Mouse (Mus musculus): ENCODE data around the gene Arsg. TPM values are rescaled to one million over a fixed set of nuclear protein-coding genes. Genes with fewer than 3 reads are reported as not detected.

Arsg gene
- polyA plus RNA-seq, 1 experiment, result 2.3 TPM

DNA sequence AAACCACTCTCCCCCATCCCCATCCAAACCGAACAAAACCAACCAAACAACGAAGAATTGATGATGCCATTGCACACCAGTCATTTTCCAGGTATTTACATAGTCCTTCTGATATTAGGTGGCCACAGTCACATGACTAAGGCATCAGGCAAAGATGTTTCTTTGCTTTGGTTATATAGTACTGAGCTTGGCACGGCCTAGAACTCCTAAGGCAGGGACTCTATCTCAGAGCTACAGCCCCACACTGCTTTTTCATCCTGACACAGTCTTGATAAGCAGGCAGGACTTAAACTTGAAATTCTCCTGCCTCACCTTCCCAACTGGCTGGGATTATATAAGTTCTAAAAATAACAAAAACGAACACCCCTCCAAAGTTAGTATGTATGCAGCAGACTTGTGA, 8.1 kb upstream of the Arsg start:
- 91% methylated on average over 4 of the region's 4 CpGs for WGBS
- no peak for DNase-seq (ENCODE audit: low read depth, low spot score)

DNA sequence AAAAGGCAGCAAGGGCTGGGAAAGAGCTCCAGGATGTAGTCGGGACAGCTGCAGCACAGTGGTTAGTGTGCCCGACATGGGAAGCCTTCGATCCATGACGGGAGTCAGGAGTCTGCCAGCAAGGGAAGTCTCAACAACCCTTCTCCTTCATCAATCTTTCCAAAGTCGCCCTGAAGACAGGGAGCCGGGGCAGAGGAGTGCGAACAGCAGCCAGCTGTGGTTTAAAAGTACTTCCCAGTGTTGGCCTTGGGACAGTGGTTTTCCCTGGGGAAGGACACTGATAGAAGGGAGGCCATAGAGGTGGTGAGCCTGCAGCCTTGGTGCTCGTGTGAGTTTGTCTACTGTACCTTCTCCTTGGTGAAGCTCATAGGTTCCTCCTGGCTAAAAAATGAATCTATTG, 6.2 kb upstream of the Arsg start:
- 81% methylated on average over 8 of the region's 8 CpGs for WGBS
- DNase-seq (ENCODE audit: low read depth, low spot score), result no peak

DNA sequence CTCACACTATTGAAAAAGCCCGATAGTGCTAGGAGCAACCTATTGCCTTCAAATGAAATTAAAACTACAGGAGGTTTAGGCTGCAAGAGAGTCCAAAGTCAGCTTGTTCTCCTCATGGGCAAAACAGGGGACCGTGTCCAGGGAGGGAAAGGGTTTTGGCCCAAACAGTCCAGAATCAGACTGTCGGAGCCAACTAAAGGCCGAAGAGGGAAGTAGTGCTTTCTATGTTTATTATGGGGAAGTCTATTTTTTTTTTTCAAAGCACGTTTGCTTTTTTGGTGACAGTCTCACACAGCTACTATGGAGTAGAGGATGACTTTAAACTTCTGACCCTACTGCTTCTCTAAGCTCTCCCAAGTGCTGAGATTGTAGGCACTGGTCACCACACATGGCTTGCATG, 5.0 kb upstream of the Arsg start:
- DNase-seq (ENCODE audit: low read depth, low spot score), result no peak

DNA sequence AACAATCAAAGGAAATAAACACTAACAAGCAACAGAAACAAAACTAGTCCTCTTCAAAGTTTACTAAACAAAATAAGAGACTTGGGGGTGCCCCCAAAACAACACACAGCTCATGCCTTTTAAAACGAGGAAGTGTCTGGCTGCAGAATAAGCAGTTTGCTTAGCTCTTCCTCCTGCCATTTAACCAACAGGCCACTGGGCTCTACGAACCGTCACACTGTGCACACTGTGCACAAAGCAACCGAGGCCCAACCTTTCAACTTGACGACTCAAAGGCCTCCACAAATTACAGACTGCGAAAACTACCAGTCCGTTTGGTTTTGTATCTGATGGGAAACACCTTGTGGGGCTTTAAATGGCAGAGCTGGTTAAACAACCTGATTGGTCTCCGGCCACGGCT, 3.0 kb upstream of the Arsg start:
- 76% methylated on average over 9 of the region's 9 CpGs for WGBS
- no peak for DNase-seq (ENCODE audit: low read depth, low spot score)

More for the DNA sequence above, 5.0 kb upstream of the Arsg start:
- WGBS, result 64% methylated on average over 5 of the region's 5 CpGs

DNA sequence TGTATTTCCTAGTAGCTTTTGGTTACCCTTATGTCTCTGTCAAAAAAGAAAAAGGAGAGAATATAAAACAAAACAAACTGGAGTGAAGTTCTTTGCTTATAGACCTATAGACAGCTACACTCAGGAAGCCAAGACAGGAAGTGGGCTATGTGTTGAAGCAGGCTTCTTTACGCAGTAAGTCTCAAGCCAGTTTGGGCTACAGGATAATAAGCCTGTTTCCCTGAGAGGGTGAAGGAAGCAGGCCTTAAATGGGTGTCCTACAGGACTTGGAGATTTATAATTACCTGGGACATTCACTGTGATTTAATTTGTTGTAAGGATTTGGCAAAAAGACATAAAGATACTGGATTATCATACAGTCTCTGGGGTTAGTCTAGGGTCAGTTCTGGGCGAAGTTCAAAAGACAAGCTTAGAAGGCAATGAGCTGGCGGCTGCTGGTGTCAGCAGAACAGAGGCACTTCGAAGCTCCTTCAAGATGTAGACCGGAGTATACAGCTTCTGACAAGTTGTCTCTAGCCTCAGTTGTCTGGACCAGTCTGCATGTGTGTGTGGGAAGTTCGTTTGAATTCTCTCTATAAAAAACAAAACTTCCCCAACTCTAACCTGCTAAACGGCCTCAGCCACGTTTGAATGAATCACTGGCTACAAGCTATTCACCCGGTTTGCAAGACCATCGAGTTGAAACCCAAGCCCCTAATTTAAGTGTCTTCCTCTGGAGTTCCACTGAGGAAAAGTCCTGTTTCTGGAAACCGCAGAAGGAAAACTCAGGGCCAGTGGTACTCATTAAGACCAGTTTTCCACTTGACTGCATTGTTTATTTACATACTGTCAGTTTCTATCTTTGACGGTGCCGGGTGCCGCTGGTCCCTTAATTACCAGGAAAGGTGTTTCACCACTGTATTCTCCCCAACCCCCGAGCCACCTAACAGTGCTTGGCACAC, 2.0 kb upstream of the Arsg start:
- no peak for DNase-seq (ENCODE audit: low read depth, low spot score)
- WGBS, result 36% methylated on average over 15 of the region's 15 CpGs

DNA sequence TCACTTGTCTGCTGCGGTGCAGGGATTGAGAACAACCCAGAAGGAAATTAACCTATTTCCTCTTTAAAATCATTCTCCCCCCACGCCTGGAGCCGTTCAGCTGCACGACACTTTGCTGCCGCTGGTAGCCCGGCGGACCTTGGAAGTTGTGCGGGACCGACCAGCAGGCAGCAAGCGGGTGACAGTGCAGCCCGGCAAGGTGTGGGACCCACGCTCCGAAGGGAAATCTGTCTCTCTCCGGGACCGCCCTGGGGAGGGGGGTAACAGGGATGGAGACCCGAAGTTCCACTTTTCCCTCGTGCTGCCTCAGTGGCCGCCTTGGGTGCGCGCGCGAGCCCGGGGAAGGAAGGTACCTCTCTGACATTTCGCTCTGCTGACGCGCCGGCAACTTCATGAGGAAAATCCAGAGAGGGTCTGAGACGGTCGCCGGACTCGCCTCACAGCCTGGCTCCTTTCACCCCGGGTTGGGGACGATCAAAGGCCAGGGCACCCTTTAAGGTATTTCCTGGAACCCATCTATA, 943 bp upstream of the Arsg start:
- WGBS, result under 1% methylated on average over 33 of the region's 33 CpGs
- no peak for DNase-seq (ENCODE audit: low read depth, low spot score)

DNA sequence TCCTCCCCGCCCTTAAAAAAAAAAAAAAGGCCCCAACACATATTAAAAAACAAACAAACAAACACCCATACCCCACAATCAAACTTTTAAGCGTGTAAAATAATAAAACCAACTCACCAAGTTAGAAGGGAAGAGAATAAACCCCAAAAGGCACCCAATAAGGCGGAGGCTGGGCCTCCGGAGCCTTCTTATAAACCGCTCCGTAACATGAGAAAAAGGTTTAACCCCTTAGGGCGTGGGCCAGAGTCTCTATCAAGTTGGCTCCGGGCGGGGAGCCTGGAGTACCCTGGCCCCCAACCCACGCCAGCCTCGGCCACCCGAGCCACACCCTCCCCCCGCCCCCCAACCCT, 378 bp upstream of the Arsg start:
- no peak for DNase-seq (ENCODE audit: low read depth, low spot score)
- WGBS, result under 1% methylated on average over 13 of the region's 13 CpGs

DNA sequence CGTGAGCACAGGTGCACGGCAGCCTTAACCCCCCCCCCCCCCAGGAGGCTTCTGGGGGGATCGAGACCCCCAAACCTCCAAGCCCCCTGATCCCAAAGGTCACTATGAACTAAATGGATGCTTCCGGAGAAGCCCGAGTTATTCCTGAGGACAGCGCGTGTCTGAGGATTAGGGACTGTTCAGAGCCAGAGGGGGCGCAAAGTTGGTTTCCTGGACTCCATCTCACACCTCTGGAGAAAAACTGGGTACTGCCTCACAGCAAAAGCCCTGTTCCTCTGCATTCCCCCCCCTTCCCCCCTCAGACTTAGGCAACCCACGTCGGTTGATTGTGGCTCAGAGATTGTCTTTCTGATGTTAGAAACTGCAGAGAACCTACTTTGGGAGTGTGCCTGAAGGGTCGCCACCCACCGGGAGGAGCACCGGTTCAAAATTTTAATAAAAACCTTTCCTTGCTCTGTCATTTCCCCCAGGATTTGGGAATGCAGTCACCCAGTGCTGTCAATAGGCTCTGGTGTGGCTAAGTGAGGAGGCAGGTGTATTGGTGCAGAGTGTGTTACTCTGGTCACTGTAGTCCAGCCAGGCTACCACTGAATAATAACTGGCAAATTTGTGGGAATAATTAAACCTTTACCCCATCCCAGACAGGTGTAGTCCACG, 1.0 kb downstream of the Arsg start:
- no peak for DNase-seq (ENCODE audit: low read depth, low spot score)
- WGBS, result 9% methylated on average over 14 of the region's 14 CpGs

DNA sequence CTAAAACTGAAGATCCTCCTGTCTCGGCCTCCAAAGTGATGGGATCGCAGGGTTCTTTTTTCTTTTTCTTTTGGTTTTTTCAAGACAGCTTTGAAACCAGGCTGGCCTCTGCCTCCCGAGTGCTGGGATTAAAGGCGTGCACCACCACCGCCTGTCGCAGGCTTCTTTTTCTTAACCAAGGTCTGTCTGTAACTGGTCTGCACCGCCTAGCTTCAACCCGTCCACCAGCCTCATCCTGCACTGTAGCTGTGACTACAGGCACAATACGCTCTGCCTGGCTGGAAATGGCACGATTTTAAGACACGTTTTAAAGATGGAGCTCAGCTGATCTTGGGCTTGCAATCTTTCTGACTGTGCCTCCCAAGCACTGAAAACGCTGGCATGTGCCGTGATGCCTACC, 1.7 kb downstream of the Arsg start:
- DNase-seq (ENCODE audit: low read depth, low spot score), result no peak
- WGBS, result 91% methylated on average over 13 of the region's 13 CpGs

DNA sequence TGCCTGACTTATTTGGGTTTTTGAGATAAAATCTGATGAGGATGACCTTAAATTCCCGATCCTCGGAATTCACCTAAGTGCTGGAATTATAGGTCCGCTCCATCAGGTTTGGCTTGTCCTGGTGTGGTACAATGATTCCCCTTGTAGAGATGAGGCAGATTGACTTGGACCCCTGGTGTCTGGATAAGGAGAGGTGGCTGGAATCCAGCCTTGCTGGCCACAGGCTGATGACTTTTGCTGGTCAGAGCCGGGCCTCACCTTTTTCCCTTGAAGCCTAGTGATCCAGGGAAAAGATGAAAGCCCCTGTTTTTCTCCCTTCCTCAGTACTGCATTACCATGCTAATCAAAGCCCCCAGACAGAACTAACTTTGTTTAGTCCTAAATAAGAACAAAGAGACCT, 2.5 kb downstream of the Arsg start:
- DNase-seq (ENCODE audit: low read depth, low spot score), result no peak
- WGBS, result 98% methylated on average over 4 of the region's 4 CpGs

DNA sequence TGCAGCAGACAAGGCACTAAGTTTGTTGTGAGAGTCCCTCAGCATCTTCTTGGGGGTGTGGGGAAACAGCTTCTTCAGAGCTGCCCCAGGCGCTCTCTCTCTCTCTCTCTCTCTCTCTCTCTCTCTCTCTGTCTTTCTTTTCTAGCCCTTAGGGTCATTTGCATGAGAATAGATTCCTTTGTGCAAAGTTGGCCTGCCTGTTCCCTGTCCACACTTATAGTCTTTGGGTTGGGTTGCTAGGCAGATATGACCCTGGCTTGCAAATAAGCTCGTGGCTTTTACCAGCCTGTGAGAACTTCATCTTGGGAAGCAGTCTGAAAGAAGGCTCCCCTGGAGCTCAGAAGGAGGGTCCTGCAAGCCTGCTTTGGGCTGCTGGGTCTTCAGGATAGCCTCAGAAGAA, 3.1 kb downstream of the Arsg start:
- DNase-seq (ENCODE audit: low read depth, low spot score), result no peak
- WGBS, result 69% methylated on average over 2 of the region's 2 CpGs

DNA sequence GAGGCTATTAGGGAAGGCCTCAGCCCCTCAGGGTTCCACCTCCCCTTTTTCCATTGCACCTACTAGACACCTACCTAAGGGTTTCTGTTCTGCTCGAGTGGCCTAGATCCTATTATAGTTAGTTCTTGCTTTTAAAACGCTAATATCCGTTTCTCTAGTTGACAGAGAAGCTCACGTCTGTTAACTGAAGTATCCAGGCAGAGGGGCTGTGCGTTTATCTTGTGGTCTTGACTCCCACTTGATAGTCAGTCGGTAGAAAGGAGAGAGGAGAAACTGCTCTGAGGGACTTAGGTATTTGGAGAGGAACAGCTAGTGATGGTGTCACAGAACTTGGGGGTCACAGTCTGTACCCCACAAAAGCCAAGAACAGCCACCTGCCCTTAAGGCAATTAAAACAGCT, 3.5 kb downstream of the Arsg start:
- 85% methylated on average over 6 of the region's 6 CpGs for WGBS

DNA sequence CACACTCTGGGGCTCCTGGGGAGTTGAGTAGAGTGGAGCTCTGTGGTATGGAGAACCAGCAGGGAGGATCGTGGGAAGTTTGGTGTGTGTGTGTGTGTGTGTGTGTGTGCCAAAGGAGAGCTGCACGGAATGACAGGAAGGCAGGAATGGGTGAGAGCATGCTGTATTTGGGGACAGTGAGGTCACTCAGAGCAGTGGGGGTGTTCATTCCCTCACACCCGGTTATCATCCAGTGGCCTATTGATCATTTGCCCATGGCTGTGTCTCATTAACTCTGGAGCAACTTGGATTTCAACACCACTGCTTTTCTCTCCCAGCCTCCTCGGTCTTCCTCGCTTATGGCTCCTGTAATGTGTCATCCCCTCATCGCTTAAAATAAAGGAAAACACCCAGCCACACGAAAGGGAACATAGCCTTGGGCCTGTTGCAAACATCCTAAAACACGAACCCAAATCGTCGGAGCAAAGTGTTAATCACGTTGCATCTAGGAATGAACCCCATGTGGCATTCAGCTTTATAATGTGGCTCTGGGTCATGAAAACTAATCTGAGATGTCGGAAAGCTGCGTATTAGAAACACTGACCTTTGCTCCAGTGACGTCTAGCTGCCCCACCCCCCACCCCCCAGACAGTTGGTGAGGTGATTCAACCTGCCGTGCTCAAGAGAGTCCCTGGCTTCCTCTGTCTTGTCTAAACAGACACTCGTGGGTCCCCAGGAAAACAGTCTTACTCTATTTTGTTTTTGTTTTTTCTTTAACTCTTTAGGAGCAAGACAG, 4.6 kb downstream of the Arsg start:
- DNase-seq (ENCODE audit: low read depth, low spot score), result no peak
- 55% methylated on average over 16 of the region's 16 CpGs for WGBS

More for the DNA sequence above, 3.5 kb downstream of the Arsg start:
- no peak for DNase-seq (ENCODE audit: low read depth, low spot score)

DNA sequence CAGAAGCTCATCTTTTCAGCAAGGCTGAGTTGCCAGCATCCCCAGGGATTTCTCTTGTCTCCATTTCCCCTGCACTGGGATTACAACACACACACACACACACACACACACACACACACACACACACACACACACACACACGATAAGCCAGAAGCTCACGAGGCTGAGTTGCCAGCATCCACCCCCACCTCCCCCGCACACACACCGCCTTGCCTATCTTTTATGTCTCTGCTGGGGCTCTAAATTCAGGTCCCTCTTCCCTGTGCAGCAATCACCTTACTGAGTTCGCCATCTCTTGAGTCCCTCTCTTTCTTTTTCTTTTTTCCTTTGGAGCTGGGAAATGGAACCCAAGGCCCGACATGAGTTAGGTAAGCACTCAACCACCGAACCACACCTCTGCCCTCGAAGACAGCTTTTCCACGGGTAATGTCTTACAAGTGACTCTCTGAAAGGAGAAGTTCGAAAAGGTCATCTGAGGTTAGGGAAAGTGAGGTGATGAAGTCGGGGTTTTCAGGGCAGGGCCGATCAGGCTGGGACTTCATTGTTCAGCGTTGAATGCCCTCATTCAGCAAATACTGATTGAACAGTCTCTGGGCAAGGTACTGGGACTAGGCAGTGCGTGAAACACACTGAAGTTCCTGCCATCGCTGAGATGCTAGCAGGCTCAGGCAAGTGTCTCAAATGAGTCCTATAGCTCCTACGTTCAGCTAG, 6.6 kb downstream of the Arsg start:
- WGBS, result 73% methylated on average over 16 of the region's 16 CpGs
- no peak for DNase-seq (ENCODE audit: low read depth, low spot score)

DNA sequence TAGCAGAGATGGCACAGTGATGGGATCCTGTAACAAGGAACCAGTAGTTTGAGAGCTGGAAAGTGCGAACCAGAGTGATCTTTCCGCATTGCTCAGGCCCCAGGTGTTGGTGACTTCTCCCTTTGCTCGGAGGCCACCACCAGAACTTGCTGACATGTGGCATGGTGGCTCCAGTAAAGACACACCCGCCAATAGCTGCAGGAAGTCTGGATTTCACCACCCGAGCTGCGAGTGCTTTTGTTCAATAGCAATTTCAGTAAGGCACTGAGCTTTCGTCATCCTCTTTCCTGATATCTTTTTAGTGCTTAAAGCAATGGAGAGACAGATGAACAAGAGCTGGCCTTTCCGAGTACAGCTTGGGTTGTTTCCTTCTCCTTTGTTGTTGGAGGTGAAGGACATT, 7.3 kb downstream of the Arsg start:
- DNase-seq (ENCODE audit: low read depth, low spot score), result no peak
- WGBS, result 66% methylated on average over 8 of the region's 8 CpGs

DNA sequence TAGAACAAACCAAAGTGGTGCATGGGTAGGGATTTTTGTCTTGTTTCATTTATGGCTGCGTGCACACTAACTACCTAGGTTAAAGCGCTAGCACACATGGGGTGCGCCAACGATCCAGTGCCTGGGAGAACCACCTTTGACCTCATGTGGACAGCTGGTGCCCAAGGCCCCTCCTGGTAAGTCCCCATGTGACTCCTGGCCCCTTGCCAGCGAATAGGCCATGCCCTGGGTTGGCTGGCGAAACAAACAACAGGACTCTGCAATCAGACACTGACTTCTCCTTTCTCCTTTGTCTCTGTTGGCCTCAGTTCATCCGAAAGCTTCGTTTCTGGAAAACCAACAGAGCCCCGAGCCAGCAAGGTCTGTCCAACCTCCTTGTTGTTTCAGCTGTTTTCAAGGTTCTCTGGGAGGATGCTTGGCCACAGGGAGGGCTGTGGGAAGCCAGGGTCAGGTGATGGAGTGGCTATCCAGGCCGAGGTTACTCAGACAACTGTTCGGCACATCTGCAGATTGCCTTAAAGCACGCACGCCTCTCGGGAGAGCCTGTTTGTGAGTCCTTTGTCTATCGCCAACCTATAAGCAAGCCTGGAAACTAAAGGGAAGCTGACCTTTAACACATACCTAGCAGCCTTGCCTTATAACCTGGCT, 12.3 kb downstream of the Arsg start:
- DNase-seq (ENCODE audit: low read depth, low spot score), result no peak
- WGBS, result 74% methylated on average over 15 of the region's 15 CpGs

DNA sequence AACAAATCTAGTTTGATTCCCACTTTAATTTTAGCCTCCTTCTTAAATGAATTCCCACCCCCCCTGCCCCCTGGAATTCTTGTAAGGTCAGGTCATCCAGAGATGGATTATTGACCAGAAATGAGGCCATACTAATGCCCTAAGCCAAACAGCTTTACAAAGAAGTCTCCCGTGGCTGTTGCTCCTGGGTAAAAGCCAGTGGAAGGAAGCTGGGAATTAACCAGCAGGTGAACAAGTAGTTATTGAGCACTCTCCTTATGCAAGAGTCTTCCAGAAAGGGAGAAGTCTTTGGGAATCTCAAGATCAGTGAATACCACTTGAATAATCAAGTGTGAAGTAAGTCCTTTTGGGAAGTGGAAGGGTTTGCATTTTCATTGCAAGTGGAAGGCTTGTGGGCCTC, 13.9 kb downstream of the Arsg start:
- 50% methylated on average over 1 of the region's 1 CpGs for WGBS
- no peak for DNase-seq (ENCODE audit: low read depth, low spot score)

DNA sequence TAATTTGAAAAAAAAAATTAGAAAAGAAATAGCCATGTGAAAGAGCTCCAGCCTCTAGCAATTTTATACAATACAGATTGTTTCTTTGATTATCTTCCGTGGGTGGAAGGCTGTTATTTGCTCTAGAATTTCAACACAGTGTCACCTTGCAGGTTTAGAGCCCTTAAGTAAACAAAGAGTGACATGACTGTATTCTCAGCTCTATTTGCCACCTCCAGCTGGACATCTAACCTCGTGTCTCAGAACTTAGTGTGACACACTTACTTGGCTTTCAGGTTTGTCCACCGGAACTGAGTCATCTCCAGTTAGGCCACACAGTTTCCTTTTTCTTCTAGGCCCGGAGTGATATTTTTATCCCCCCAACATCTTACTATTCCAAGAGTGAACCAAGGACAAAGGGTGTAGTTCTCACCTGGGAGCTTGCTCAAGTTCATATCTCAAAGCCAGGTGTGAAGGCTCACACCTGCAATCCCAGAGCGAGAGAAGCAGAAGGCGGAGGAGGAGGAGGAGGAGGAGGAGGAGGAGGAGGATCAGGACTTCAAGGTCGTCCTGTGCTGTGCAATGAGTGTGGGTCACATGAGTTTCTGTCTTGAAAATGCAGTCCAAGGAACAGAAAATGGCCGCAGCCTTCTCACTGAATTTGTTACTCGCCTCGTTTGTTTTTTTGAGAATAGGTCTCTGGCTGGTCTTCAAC, 15.0 kb downstream of the Arsg start:
- 43% methylated on average over 10 of the region's 10 CpGs for WGBS

DNA sequence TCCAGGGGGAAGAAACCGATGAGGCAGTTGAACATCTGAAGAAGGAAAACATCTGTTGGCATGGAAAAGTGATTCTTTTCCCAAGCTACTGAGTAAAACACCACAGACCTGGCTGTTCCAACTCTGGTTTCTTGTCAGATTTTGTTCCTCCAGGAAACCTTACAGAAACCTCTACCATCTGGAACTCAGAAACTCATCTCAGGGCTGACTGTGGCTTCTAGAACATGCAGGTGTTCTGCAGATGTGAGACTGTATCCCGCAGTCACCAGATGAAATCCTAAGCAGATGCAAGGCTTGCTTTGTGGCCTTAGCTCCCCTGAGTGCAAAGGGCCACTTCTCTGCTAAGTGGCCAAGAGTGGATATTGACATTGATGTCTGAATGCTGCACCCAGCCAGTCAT, 16.6 kb downstream of the Arsg start:
- no peak for DNase-seq (ENCODE audit: low read depth, low spot score)
- 82% methylated on average over 2 of the region's 2 CpGs for whole genome bisulfite sequencing

More for the DNA sequence above, 15.0 kb downstream of the Arsg start:
- DNase-seq (ENCODE audit: low read depth, low spot score), result no peak
